Mouse (Mus musculus) effector memory CD4-positive, alpha-beta T cell, adult 7 months (primary cell): ENCODE results near the gene Wnt7b. TPM values are rescaled to one million over a fixed set of nuclear protein-coding genes. Genes with fewer than 3 reads are reported as not detected.

Source experiments
- polyA plus RNA-seq: library from polyadenylated mRNA; unstranded; fragments of 100-300 nt; shearing (Covaris generic); gene quantifications from one replicate; pipeline ENCODE4 v1.2.1, GENCODE M21; 2017

The Wnt7b gene
- polyA plus RNA-seq, result not detected

GRCm38 (mm10) chr15:85582356-85582910 lies at the start of gene Wnt7b:
Gene Wnt7b, minus strand, starts transcription at chr15:85582473.

GRCm38 (mm10) chr15:85503127-85503526 lies 79.1 kb downstream of the Wnt7b start, which contains the start of gene 7530416G11Rik:
Gene 7530416G11Rik, minus strand, starts transcription at chr15:85503227.

Other genes with a start within 250 kb of the Wnt7b start
- gene Atxn10, start 246.2 kb downstream of the Wnt7b start, polyA plus RNA-seq, result 66.8 TPM
- not detected for gene 7530416G11Rik, start 79.2 kb downstream of the Wnt7b start, polyA plus RNA-seq
- 0.37 TPM for gene Ppara, start 152.5 kb upstream of the Wnt7b start, polyA plus RNA-seq
- 16.0 TPM for gene Cdpf1, start 229.2 kb upstream of the Wnt7b start, polyA plus RNA-seq
- gene Pkdrej, start 239.3 kb upstream of the Wnt7b start, polyA plus RNA-seq, result 0.17 TPM
- gene Ttc38, start 249.8 kb upstream of the Wnt7b start, polyA plus RNA-seq, result 12.2 TPM